Mouse (Mus musculus) embryonic facial prominence, embryonic 10.5 days (tissue): Measurements from ENCODE around the gene Nr1d2. TPM values are rescaled to one million over a fixed set of nuclear protein-coding genes. Genes with fewer than 3 reads are reported as not detected.
"Not testable (repeated sequence)": the region's sequence is repeated elsewhere in the genome, so short reads cannot be mapped to it uniquely, and the experiment has no call there.

Source experiments
- DNase-seq: peaks from one replicate; pipeline ENCODE4 v3.0.0-alpha.2; 2017; ENCODE audit warnings: low spot score
- H3K27ac ChIP-seq: fragments of 300-500 bp; sonication (generic); replicated peaks from 2 replicates; pipeline ENCODE4 v1.5.1; 2016; ENCODE audit warnings: mild to moderate bottlenecking
- H3K27me3 ChIP-seq: fragments of 300-500 bp; sonication (generic); replicated peaks from 2 replicates; pipeline ENCODE4 v1.6.1; 2016; ENCODE audit warnings: low read depth, mild to moderate bottlenecking; ENCODE audit not compliant: poor library complexity, severe bottlenecking
- H3K36me3 ChIP-seq: fragments of 300-500 bp; sonication (generic); replicated peaks from 2 replicates; pipeline ENCODE4 v1.6.1; 2016; ENCODE audit warnings: mild to moderate bottlenecking, moderate library complexity
- H3K4me1 ChIP-seq: fragments of 300-500 bp; sonication (generic); 2 replicates; pipeline ENCODE4 v1.6.1; 2016
- H3K4me3 ChIP-seq: fragments of 300-500 bp; sonication (generic); 2 replicates; pipeline ENCODE4 v1.5.1; 2016; ENCODE audit warnings: mild to moderate bottlenecking, moderate library complexity
- H3K9me3 ChIP-seq: fragments of 300-500 bp; sonication (generic); 2 replicates; pipeline ENCODE4 v1.6.1; 2016; ENCODE audit warnings: mild to moderate bottlenecking
- WGBS: fragments of 180-500 bp; shearing (Covaris S2); methylation state at CpG from one replicate; pipeline ENCODE4 v1.1.7; 2016; 5-methylcytosine and 5-hydroxymethylcytosine counted together
- microRNA-seq: library from miRNA; unstranded; fragments of <30 nt; microRNA quantifications from one replicate; pipeline ENCODE4, GENCODE M21; 2017
- polyA plus RNA-seq: library from polyadenylated mRNA; unstranded; fragments of >200 nt; fragmentation: Nextera tagmentation; extraction: Ambion mirVana; gene quantifications from 2 replicates; pipeline ENCODE4 v1.2.1, GENCODE M21; 2016

Gene Nr1d2
- polyA plus RNA-seq, 1 experiment from 2014 or later = 4.7 TPM

- Histone ChIP-seq H3K4me1 (no peaks in the 10 kb centered on the region), H3K4me3 (no peak overlapping the region)
- 93% methylated on average over 6 of the region's 6 CpGs for WGBS
These were observed 16.9 kb downstream of the Nr1d2 start for GRCm38 (mm10) chr14:18221977-18222376.

GRCm38 (mm10) chr14:18217158-18217557, 21.8 kb downstream of the Nr1d2 start:
- H3K27ac ChIP-seq = no peak overlapping the region
- no peaks in the 10 kb centered on the region for H3K36me3 ChIP-seq
- H3K9me3 ChIP-seq = no peaks in the 10 kb centered on the region
- H3K4me1 ChIP-seq = no peaks in the 10 kb centered on the region
- WGBS = 87% methylated on average over 1 of the region's 1 CpGs
- DNase-seq = no peak
- no peak overlapping the region for H3K4me3 ChIP-seq
- H3K27me3 ChIP-seq = no peaks in the 10 kb centered on the region

More at GRCm38 (mm10) chr14:18221977-18222376, 16.9 kb downstream of the Nr1d2 start:
- no peaks in the 10 kb centered on the region for H3K9me3 ChIP-seq
- H3K27ac ChIP-seq = no peak overlapping the region
- no peaks in the 10 kb centered on the region for H3K36me3 ChIP-seq
- DNase-seq = no peak
- H3K27me3 ChIP-seq = no peaks in the 10 kb centered on the region

GRCm38 (mm10) chr14:18216428-18216827, 22.5 kb downstream of the Nr1d2 start:
- 91% methylated on average over 6 of the region's 6 CpGs for WGBS
- no peak for DNase-seq
- no peaks in the 10 kb centered on the region for H3K27me3 ChIP-seq
- no peak overlapping the region for H3K27ac ChIP-seq
- H3K36me3 ChIP-seq = no peaks in the 10 kb centered on the region
- no peaks in the 10 kb centered on the region for H3K4me1 ChIP-seq
- no peak overlapping the region for H3K4me3 ChIP-seq
- H3K9me3 ChIP-seq = no peaks in the 10 kb centered on the region

- Histone ChIP-seq H3K4me3 (no peak overlapping the region), H3K9me3 (no peaks in the 10 kb centered on the region), H3K27ac (no peak overlapping the region), H3K4me1 (no peaks in the 10 kb centered on the region), H3K36me3 (no peaks in the 10 kb centered on the region), H3K27me3 (no peaks in the 10 kb centered on the region)
- peak; percentile 41 for DNase-seq
- WGBS = 84% methylated on average over 3 of the region's 3 CpGs
These were observed 28.1 kb downstream of the Nr1d2 start for GRCm38 (mm10) chr14:18210795-18211194.

- not testable (repeated sequence) for H3K4me1 ChIP-seq, H3K36me3 ChIP-seq, H3K27ac ChIP-seq, H3K9me3 ChIP-seq, H3K4me3 ChIP-seq, H3K27me3 ChIP-seq, DNase-seq
- 89% methylated on average over 1 of the region's 1 CpGs for WGBS
These were observed 34.6 kb downstream of the Nr1d2 start for GRCm38 (mm10) chr14:18204315-18204714.

GRCm38 (mm10) chr14:18201413-18201812, 37.5 kb downstream of the Nr1d2 start:
- Histone ChIP-seq H3K27ac (no peak overlapping the region), H3K9me3 (peaks cover 11% of the 10 kb centered on the region), H3K4me3 (no peak overlapping the region), H3K27me3 (no peaks in the 10 kb centered on the region), H3K36me3 (no peaks in the 10 kb centered on the region), H3K4me1 (no peaks in the 10 kb centered on the region)
- WGBS = 92% methylated on average over 5 of the region's 5 CpGs
- no peak for DNase-seq

- WGBS = 47% methylated on average over 9 of the region's 9 CpGs
- no peaks in the 10 kb centered on the region for H3K27me3 ChIP-seq
These were observed 52.0 kb downstream of the Nr1d2 start for GRCm38 (mm10) chr14:18186883-18187417.

GRCm38 (mm10) chr14:18177531-18177930, 61.4 kb downstream of the Nr1d2 start:
- H3K27me3 ChIP-seq, H3K36me3 ChIP-seq, H3K4me3 ChIP-seq, H3K4me1 ChIP-seq, H3K9me3 ChIP-seq, H3K27ac ChIP-seq, DNase-seq: not testable (repeated sequence)
- 73% methylated on average over 2 of the region's 2 CpGs for WGBS

More at GRCm38 (mm10) chr14:18186883-18187417, 52.0 kb downstream of the Nr1d2 start:
- Histone ChIP-seq H3K27ac (no peak overlapping the region), H3K9me3 (no peaks in the 10 kb centered on the region), H3K4me3 (no peak overlapping the region), H3K4me1 (no peaks in the 10 kb centered on the region), H3K36me3 (no peaks in the 10 kb centered on the region)
- peak; percentile 42 for DNase-seq

- Histone ChIP-seq H3K27me3 (no peaks in the 10 kb centered on the region), H3K36me3 (no peaks in the 10 kb centered on the region), H3K4me1 (no peaks in the 10 kb centered on the region), H3K9me3 (no peaks in the 10 kb centered on the region), H3K27ac (no peak overlapping the region), H3K4me3 (no peak overlapping the region)
- WGBS = 81% methylated on average over 3 of the region's 3 CpGs
- no peak for DNase-seq
These were observed 71.3 kb downstream of the Nr1d2 start for GRCm38 (mm10) chr14:18167597-18167996.

- DNase-seq = peak; percentile 11
These were observed 71.9 kb downstream of the Nr1d2 start for GRCm38 (mm10) chr14:18167041-18167440.

More at GRCm38 (mm10) chr14:18167041-18167440, 71.9 kb downstream of the Nr1d2 start:
- Histone ChIP-seq H3K27ac (no peak overlapping the region), H3K9me3 (no peaks in the 10 kb centered on the region), H3K36me3 (no peaks in the 10 kb centered on the region), H3K4me1 (no peaks in the 10 kb centered on the region), H3K27me3 (no peaks in the 10 kb centered on the region), H3K4me3 (no peak overlapping the region)

Small RNA genes lying within 50 kb of the gene (microRNA-seq; reads per million reads assigned to microRNA genes)
- not detected for gene Gm44469

Other genes with a start within 250 kb of the Nr1d2 start
- gene Nkiras1, start 32.0 kb upstream of the Nr1d2 start, polyA plus RNA-seq = 10.6 and 11.6 TPM in 2 replicates
- gene Rpl15, start 32.3 kb upstream of the Nr1d2 start, polyA plus RNA-seq = 464 and 490 TPM in 2 replicates
- gene Ube2e1, start 92.7 kb upstream of the Nr1d2 start, polyA plus RNA-seq = 163 and 165 TPM in 2 replicates